Mouse (Mus musculus) spleen, postnatal 14 days (tissue): Measurements from ENCODE around the gene Slco2a1.

Source experiments
- DNase-seq, 2 experiments: peaks; one replicate each; pipeline ENCODE4 v3.0.0; 2021 to 2022; ENCODE audit warnings: low spot score in 2 of 2

Slco2a1 gene

DNA sequence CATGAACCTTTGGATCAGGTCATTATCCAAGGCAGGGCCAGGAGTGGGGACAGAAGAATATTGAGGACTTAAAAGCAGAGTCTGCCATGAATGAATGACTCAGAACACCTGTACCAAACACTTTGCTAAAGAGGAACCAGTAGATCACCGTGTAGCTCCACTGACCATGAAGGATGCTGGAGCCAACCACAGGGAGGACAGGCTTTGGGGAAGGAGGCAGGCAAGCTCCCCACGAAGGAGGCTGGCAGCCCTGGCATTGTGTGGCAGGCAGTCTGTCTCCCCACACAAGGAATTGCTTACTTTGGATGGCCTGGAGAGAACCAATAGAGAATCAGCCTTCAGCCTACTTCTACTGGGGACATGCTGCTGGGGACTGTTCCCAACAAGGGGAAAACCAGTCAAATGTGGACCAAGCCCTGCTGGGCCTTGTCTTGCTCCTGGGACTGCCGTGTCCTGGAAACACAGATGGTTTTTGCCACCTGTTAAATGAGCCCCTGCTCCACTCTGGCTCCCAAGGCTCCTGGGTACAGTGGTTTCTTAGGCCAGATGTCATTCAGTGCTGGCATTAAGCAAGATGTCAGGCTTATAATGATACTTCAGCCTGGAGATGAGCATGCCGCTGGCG is 130.3 kb downstream of the Slco2a1 start:
- DNase-seq, result no peak

DNA sequence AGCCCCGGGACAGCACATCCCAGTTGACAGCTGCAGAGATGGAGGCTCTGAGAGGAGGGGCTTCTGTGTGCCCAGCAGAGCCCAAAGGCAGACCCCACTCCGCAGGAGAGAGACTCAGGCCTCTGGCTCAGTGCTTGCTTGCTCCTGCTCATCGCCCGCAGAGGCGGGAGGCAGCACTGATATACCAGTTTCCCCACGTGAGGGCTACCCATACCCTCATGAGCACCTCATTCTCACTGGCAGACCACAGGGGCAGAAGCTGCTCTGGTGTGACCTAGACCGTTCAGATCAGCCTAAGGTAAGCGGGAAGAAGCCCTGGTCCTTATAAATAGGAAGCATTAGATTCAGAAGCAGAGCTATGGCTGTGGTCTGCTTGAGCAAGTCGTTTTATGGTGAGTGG is 131.3 kb downstream of the Slco2a1 start:
- no peak for DNase-seq

DNA sequence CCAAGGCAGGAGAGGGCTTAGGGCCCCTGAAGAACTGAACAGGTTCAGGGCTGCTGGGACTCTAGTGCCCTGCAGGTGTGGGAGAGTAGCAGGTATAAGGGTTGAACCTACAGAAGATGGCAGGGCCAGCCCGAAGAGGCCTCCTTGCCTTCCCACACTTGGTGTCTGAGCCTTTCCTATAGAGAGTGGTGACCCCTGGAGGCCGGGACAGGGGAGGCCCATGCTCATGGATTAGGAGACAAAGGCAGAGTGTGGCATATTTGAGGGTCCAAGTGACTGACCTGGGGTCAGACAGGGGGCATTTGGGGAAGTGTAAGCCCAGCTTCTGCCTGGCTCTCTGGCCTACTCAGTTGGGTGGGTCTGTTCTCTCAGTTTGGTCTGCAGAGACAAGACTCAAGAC is 131.7 kb downstream of the Slco2a1 start:
- DNase-seq, result no peak

DNA sequence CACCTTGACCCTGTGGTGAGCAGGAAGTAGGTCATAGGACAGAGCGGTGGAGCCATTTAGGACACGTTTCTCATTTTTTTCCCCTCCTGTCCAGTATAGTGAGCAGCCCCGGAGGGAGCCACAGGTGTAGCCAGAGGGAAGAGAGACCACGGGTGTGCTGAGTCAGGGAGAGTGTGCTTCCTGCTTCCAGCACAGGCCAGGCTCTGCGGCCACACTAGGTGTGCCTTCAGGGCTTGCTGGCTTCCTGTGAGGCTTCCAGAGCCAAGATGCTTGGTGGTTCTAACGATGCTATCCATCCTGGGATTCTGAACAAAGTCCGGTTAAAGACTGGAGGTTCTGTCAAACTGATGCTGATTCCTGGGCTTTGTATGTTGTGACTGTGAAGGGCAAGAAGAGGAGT is 133.0 kb downstream of the Slco2a1 start:
- DNase-seq, result no peak

DNA sequence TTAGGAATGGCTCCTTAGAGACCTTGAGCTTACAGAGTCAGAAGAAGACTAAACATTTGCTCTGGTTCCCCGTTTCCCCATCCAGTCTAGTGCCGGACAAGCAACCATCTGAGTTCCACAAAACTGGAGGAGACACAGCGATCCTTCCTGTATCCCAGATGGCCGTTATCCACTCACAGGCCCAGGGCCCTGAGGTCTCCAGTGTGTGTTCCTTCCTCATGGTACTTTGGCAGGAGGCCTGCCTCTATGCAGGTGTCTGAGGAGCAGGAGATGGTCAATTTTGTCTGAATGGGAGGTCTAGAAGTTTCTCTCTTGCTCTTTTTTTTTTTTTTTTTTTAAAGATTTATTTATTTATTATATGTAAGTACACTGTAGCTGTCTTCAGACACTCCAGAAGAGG is 136.2 kb downstream of the Slco2a1 start:
- no peak for DNase-seq

DNA sequence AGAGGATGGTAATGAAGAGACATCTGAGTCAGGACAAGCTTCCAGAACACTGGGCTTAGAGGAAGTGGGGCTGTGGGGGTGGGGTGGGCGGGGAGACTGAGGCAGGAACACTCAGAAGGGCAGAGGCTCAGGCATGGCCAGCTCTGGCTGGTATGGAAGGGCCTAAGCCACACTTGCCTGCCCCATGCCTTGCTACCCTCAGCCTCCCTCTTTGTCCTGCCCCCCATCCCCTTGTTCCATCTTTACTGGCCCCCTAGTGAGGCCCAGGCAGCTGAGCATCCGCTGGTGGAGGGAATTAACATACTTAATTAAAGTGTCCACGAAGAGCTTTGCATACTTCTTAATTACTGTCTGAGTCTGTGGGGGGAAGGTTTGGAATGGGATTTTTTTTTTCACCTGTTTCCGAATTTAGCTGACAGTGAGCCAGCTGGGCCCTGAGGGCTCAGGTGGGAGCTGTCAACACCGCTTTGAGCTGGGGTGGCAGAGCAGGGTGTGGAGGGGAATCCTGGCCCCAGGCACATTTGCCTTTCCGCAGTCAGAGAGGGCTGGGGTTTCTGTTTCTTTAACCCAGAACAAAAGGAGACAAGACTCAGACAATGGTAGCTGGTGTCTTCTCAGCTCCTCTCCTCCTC is 145.1 kb downstream of the Slco2a1 start:
- DNase-seq, result no peak

DNA sequence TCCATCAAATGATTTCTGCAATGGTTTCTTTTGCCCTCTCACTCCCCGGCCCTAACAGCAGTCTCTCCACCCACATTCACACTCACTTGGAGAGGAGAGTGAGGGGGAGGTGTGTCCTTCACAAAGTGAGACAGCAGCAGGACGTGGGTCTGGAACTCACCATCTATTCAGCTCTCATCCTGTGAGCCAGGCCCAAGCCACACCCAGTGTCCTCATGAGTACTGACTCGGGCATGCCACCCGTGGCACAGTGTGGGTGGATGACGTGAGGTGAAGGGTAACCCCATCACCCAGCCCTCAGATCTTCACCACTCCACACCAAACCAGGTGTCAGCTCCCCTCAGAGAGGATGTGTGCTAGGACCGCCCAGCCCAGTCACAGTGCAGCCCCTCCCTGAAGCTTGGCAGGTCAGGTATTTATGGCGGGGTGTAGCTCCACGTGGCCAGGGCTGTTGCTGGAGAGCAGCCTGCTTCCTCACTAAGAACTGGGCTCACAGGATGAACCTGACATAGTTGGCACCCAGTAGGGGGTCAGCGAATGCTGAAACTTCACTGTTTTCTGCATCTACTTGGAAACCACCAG is 146.0 kb downstream of the Slco2a1 start:
- no peak for DNase-seq

DNA sequence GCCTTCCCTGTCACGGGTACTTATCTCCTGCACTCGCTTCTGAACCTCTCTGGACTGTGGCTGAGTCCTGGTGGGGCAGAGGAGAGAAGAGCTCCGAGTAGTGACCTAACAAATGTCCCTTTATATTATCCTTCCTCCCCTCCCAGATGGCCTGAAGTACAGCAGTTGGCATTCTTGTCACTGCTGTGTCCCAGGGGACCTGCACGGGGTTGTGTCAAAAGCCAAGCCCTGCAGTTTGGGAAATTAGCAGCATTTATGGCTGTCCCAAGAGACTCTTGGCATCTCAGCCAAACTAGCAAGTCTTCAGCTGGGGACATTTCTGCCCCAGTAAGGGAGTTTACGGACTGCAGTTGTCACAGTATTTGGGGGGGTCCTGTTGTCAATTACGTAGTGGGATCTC is 151.0 kb downstream of the Slco2a1 start:
- DNase-seq, result no peak

DNA sequence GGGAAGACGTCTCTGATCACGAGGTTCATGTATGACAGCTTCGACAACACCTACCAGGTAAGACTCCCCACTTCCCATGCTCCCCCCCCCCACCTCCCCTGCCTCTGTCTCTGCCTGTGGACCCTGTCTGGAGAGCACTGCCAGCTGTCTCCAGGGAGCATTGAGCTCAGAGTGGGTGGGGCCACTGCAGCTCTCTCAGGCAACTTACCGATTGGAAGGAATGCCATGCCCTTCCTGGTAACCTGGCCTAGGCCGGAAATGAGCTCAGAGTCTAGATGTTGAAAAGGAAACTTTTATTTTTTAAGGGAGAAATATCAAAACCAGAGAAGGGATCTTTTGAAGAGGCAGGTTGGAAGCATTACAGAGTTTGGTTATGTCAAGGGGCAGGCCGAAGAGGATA is 151.9 kb downstream of the Slco2a1 start:
- no peak for DNase-seq

DNA sequence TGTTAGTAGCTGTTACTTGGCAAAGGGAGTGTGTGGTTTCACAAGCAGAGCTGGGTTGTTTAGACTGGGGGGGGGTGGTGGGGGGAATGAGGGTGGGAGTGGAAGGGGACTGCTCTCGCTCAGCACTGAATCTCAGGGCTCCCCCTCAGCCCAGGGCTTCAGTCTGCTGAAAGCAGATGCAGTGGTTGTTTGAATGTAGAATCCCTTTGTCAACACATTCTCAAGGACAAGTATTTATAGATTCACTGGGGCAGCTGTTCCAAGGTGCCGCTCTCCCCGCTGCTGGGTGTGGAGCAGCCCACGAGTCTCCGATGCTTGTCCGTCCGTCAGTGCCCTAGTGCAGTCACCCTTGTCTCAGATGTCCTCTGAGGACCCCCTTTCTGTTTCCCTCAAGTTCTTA is 152.8 kb downstream of the Slco2a1 start:
- DNase-seq, result no peak

DNA sequence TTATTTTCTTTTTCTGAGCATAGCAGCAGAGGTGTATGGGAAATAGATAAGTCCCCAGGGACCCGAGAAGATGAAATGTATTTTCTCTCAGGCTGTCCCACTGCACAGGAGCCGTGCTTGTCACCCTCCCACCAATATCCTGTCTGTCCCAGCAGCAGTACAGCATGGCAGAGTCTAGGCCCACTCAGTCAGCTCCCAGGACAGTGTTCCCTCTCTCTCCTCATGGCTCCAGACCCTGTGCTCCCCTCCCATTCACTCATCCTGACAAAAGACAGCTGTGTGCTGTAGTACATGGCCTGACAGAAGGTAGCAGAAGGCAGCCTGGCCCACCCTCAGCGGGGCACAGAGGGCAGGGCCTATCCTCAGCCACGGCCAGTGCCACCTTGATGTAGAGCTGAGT is 155.4 kb downstream of the Slco2a1 start:
- no peak for DNase-seq

DNA sequence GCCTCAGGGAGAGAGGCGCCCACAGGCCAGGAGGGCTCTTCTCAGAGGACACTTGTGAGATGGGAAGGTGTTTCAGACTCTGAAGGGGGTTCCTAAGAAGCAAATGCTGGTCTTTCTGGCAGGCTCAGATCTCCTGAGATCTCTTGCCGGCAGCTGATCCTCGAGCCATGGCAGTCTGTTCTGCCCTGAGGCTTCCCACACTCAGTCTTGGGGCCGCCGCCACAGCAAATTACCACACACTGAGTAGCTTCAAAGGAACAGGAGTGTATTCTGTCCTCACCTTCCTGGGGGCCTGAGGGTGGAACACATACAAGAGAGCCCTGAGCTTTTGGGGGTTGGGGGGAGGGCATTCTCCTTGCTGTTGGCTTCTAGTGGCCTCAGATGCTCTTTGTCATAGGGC is 156.8 kb downstream of the Slco2a1 start:
- no peak for DNase-seq
